Mouse (Mus musculus) ES-E14 (cell line): ENCODE results near the gene Pigb.

ENCODE experiments used
- CHD2 ChIP-seq: IDR thresholded peaks from 2 replicates; pipeline ENCODE4 v1.6.1; 2014; ENCODE audit warnings: mild to moderate bottlenecking, low read depth, low read length, inconsistent platforms
- HCFC1 ChIP-seq: IDR thresholded peaks from 2 replicates; pipeline ENCODE4 v1.6.1; 2012; ENCODE audit warnings: low read length, inconsistent platforms, borderline replicate concordance; ENCODE audit not compliant: insufficient read depth
- MAFK ChIP-seq: IDR thresholded peaks from 2 replicates; pipeline ENCODE4 v1.6.1; 2014; ENCODE audit warnings: mild to moderate bottlenecking, low read depth, low read length, inconsistent platforms; ENCODE audit not compliant: insufficient read depth
- ZC3H11A ChIP-seq: IDR thresholded peaks from 2 replicates; pipeline ENCODE4 v1.6.1; 2012; ENCODE audit warnings: low read depth, mild to moderate bottlenecking, inconsistent platforms, low read length, borderline replicate concordance
- ZNF384 ChIP-seq: IDR thresholded peaks from 2 replicates; pipeline ENCODE4 v1.6.1; 2012; ENCODE audit warnings: low read depth, low read length, inconsistent platforms

- TF ChIP-seq ZNF384 (no peak), ZC3H11A (no peak), HCFC1 (no peak), CHD2 (no peak), MAFK (no peak)
Observed at GRCm38 (mm10) chr9:73040080-73040479, at the start of gene Pigb.
